Mouse (Mus musculus): ENCODE results near the gene Cdh4. TPM values are rescaled to one million over a fixed set of nuclear protein-coding genes. Genes with fewer than 3 reads are reported as not detected.

Cdh4 gene
- polyA plus RNA-seq, 1 experiment from 2014 or later, result 1.1 TPM

DNA sequence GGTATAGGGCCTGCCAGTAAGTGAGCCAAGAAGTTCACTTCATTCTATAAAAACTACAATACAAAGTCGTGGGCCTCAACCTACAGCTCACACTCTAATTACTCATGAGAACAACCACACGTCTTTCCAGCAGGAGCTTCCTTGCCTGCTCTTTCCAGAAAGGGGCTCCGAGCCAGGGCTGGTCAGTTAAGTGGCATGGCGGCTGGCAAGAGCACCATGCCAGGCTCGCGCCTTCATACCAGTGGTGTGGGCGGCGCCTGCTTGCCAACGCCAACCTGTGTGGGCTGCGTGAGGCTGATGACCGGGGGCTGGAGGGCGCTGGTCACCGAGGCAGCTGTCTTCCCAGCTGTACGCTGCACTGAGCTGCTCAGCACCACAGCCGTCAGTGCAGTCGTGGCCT, 489.5 kb downstream of the Cdh4 start:
- Histone ChIP-seq H3K9ac (no peak overlapping the region), H3K27me3 (replicated peaks) (no peaks in the 10 kb centered on the region), H3K4me2 (no peak overlapping the region), H3K4me3 (no peak overlapping the region), H3K36me3 (peaks cover 62% of the 10 kb centered on the region), H3K4me1 (replicated peaks) (peaks cover 6% of the 10 kb centered on the region; the same call in 1 of the 2 replicates), H3K27ac (ENCODE audit: poor library complexity, severe bottlenecking) (no peak overlapping the region), H3K9me3 (replicated peaks) (no peaks in the 10 kb centered on the region)
- WGBS, result 87% methylated on average over 16 of the region's 16 CpGs
- no peak for ATAC-seq (ENCODE audit: insufficient number of reproducible peaks, low FRiP score)

- Histone ChIP-seq H3K27me3 (replicated peaks) (no peaks in the 10 kb centered on the region), H3K4me1 (replicated peaks) (peaks cover 6% of the 10 kb centered on the region; the same call in 1 of the 2 replicates), H3K9ac (no peak overlapping the region), H3K9me3 (replicated peaks) (no peaks in the 10 kb centered on the region), H3K36me3 (peaks cover 47% of the 10 kb centered on the region), H3K4me3 (no peak overlapping the region), H3K27ac (ENCODE audit: poor library complexity, severe bottlenecking) (no peak overlapping the region), H3K4me2 (no peak overlapping the region)
- ATAC-seq (ENCODE audit: insufficient number of reproducible peaks, low FRiP score), result no peak
- WGBS, result 67% methylated on average over 3 of the region's 3 CpGs
These were observed 491.9 kb downstream of the Cdh4 start for GRCm38 (mm10) chr2:179934165-179934564.

- no peak for ATAC-seq (ENCODE audit: insufficient number of reproducible peaks, low FRiP score)
- Histone ChIP-seq H3K27me3 (replicated peaks) (no peaks in the 10 kb centered on the region), H3K36me3 (peaks cover 29% of the 10 kb centered on the region), H3K4me3 (no peak overlapping the region), H3K9ac (no peak overlapping the region), H3K9me3 (replicated peaks) (no peaks in the 10 kb centered on the region), H3K4me1 (replicated peaks) (peaks cover 16% of the 10 kb centered on the region), H3K27ac (ENCODE audit: poor library complexity, severe bottlenecking) (no peak overlapping the region), H3K4me2 (no peak overlapping the region)
- WGBS, result 68% methylated on average over 4 of the region's 4 CpGs
These were observed 494.9 kb downstream of the Cdh4 start for GRCm38 (mm10) chr2:179937091-179937490.

GRCm38 (mm10) chr2:179941696-179942095, 499.5 kb downstream of the Cdh4 start:
- WGBS, result 92% methylated on average over 1 of the region's 1 CpGs
- H3K9ac ChIP-seq, result no peak overlapping the region
- no peaks in the 10 kb centered on the region for H3K27me3 ChIP-seq (replicated peaks)
- H3K36me3 ChIP-seq, result no peaks in the 10 kb centered on the region
- H3K4me2 ChIP-seq, result no peak overlapping the region
- peaks cover 55% of the 10 kb centered on the region for H3K4me1 ChIP-seq (replicated peaks)
- no peak overlapping the region for H3K4me3 ChIP-seq
- H3K27ac ChIP-seq (ENCODE audit: poor library complexity, severe bottlenecking), result no peak overlapping the region
- no peak for ATAC-seq (ENCODE audit: insufficient number of reproducible peaks, low FRiP score)
- no peaks in the 10 kb centered on the region for H3K9me3 ChIP-seq (replicated peaks)

DNA sequence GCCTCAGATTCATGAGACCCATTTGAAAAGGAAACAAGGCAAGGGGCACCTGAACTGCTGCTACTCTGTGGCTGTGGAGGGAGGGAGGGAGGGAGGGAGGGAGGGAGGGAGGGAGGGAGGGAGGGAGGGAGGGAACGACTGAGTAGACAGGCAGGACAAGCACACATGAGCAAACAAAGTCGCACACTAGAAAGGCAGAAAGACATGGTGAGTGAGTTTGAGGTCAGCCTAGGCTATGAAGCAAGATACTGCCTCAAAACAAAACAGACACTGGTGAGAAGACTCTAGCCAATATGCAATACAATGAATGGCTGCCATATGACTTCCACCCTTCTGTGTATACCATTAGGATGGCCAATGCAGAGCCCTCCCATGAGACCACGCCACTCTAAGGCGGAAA, 502.8 kb downstream of the Cdh4 start:
- Histone ChIP-seq H3K27me3 (replicated peaks) (no peaks in the 10 kb centered on the region), H3K27ac (ENCODE audit: poor library complexity, severe bottlenecking) (no peak overlapping the region), H3K36me3 (no peaks in the 10 kb centered on the region), H3K9me3 (replicated peaks) (no peaks in the 10 kb centered on the region), H3K9ac (no peak overlapping the region), H3K4me2 (no peak overlapping the region), H3K4me3 (no peak overlapping the region), H3K4me1 (replicated peaks) (peaks cover 75% of the 10 kb centered on the region)
- 62% methylated on average over 4 of the region's 4 CpGs for WGBS
- no peak for ATAC-seq (ENCODE audit: insufficient number of reproducible peaks, low FRiP score)

DNA sequence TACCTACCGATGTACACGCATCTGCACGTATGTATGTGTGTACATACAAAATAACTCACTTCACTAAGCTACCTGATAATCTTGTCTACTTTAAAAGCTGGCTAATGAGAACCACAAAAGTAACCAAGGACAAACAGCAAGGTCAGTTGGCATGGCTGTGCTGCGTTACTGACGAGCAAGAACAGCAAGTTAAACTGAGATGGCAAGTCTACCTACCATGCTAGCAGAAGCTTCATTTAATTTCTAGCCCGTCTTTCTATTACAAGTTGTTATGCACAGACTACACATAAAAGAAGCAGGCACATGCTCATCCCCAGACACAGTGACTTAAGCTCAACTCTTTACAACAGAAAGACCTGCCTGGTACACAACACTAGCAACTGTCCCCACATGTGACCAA, 504.3 kb downstream of the Cdh4 start:
- no peaks in the 10 kb centered on the region for H3K9me3 ChIP-seq (replicated peaks)
- WGBS, result 78% methylated on average over 6 of the region's 6 CpGs
- no peak overlapping the region for H3K9ac ChIP-seq
- no peak overlapping the region for H3K4me2 ChIP-seq
- no peak overlapping the region for H3K27ac ChIP-seq (ENCODE audit: poor library complexity, severe bottlenecking)
- H3K4me1 ChIP-seq (replicated peaks), result peaks cover 70% of the 10 kb centered on the region
- no peak for ATAC-seq (ENCODE audit: insufficient number of reproducible peaks, low FRiP score)
- H3K4me3 ChIP-seq, result no peak overlapping the region
- H3K36me3 ChIP-seq, result no peaks in the 10 kb centered on the region
- no peaks in the 10 kb centered on the region for H3K27me3 ChIP-seq (replicated peaks)

DNA sequence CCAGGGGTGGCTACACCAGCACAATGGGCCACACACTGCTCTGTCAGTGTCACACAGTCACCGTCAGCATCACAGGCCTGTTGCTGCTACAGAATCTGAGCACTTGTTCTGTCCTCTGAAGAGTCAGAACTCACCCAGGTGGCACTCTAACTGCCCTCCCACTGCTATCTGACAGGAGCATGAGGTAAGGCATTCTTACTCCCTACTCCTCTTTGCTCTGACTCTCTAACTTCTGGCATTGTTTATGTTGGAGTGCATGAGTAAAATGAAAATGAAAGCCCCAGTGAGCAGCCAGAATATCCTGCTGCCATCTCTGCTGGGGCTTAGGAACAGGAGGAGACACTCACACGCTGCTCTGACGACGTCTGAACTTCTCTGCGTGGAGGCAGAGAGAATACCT, 505.4 kb downstream of the Cdh4 start:
- ATAC-seq (ENCODE audit: insufficient number of reproducible peaks, low FRiP score), result 0 out of 2 replicates have a peak, but pooled peaks have one; percentile 10
- Histone ChIP-seq H3K9ac (no peak overlapping the region), H3K36me3 (no peaks in the 10 kb centered on the region), H3K4me2 (no peak overlapping the region), H3K9me3 (replicated peaks) (no peaks in the 10 kb centered on the region), H3K27ac (ENCODE audit: poor library complexity, severe bottlenecking) (no peak overlapping the region), H3K27me3 (replicated peaks) (no peaks in the 10 kb centered on the region), H3K4me1 (replicated peaks) (peaks cover 70% of the 10 kb centered on the region), H3K4me3 (no peak overlapping the region)
- 62% methylated on average over 5 of the region's 5 CpGs for WGBS

DNA sequence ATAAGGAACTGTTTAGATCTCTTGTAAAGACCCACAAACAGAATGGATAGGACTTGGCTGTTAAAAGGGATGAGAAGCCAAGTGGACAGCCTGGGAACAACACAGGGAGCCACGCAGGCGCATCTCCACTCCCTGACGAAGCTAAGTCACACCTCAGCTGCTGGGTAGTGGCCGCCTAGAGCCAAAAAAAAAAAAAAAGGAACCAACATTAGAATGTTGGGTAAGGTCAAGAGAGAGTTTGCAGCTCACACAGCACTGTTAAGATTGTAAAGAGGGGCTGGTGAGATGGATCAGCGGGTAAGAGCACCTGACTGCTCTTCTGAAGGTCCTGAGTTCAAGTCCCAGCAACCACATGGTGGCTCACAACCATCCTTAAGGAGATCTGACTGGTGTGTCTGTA, 506.6 kb downstream of the Cdh4 start:
- no peak overlapping the region for H3K9ac ChIP-seq
- WGBS, result 81% methylated on average over 5 of the region's 5 CpGs
- no peak overlapping the region for H3K4me3 ChIP-seq
- no peaks in the 10 kb centered on the region for H3K9me3 ChIP-seq (replicated peaks)
- H3K4me2 ChIP-seq, result no peak overlapping the region
- H3K36me3 ChIP-seq, result no peaks in the 10 kb centered on the region
- no peak overlapping the region for H3K27ac ChIP-seq (ENCODE audit: poor library complexity, severe bottlenecking)
- H3K4me1 ChIP-seq (replicated peaks), result peaks cover 63% of the 10 kb centered on the region
- H3K27me3 ChIP-seq (replicated peaks), result no peaks in the 10 kb centered on the region
- no peak for ATAC-seq (ENCODE audit: insufficient number of reproducible peaks, low FRiP score)
